Mouse (Mus musculus): Measurements from ENCODE around the gene Dars2. TPM values are rescaled to one million over a fixed set of nuclear protein-coding genes. Genes with fewer than 3 reads are reported as not detected.
A peak's percentile ranks its signal among the peaks of the same experiment; 100 is the strongest.
"Not testable (repeated sequence)": the region's sequence is repeated elsewhere in the genome, so short reads cannot be mapped to it uniquely, and the experiment has no call there.

Dars2 gene
- total RNA-seq, 2 experiments from 2014 or later = 22.6 to 24.0 TPM

GRCm38 (mm10) chr1:161035281-161035785 is 35.1 kb downstream of the Dars2 start:
- no peak for DNase-seq

- peak; percentile 97 for DNase-seq
These were observed 35.8 kb downstream of the Dars2 start, which contains the start of gene Zbtb37 for GRCm38 (mm10) chr1:161034435-161035280. Gene Zbtb37 (minus strand): TSS chr1:161034849.

GRCm38 (mm10) chr1:161033856-161034434 is 36.5 kb downstream of the Dars2 start:
- DNase-seq = no peak

- no peak for DNase-seq
These were observed 38.1 kb downstream of the Dars2 start for GRCm38 (mm10) chr1:161032345-161032744.

- no peak for DNase-seq
These were observed 38.6 kb downstream of the Dars2 start for GRCm38 (mm10) chr1:161031881-161032280.

- DNase-seq = no peak
These were observed 40.4 kb downstream of the Dars2 start for GRCm38 (mm10) chr1:161030058-161030457.

- DNase-seq = not testable (repeated sequence)
These were observed 42.0 kb downstream of the Dars2 start for GRCm38 (mm10) chr1:161028427-161028826.

- DNase-seq = no peak
These were observed 43.3 kb downstream of the Dars2 start for GRCm38 (mm10) chr1:161027196-161027595.

- DNase-seq = no peak
These were observed 44.8 kb downstream of the Dars2 start for GRCm38 (mm10) chr1:161025410-161026210.

- DNase-seq = no peak
These were observed 50.4 kb downstream of the Dars2 start for GRCm38 (mm10) chr1:161020051-161020450.

GRCm38 (mm10) chr1:161016378-161016777 is 54.1 kb downstream of the Dars2 start:
- DNase-seq = no peak

- DNase-seq = no peak
These were observed 60.0 kb downstream of the Dars2 start for GRCm38 (mm10) chr1:161010436-161010835.

- no peak for DNase-seq
These were observed 62.4 kb downstream of the Dars2 start for GRCm38 (mm10) chr1:161008038-161008437.

- DNase-seq = no peak
These were observed 64.0 kb downstream of the Dars2 start for GRCm38 (mm10) chr1:161006471-161006870.

- no peak for DNase-seq
These were observed 64.9 kb downstream of the Dars2 start for GRCm38 (mm10) chr1:161005526-161005925.

- no peak for DNase-seq
These were observed 65.5 kb downstream of the Dars2 start for GRCm38 (mm10) chr1:161004942-161005341.

- DNase-seq = no peak
These were observed 76.6 kb downstream of the Dars2 start for GRCm38 (mm10) chr1:160993851-160994250.

Other genes with a start within 250 kb of the Dars2 start
- gene Rc3h1, start 164.2 kb downstream of the Dars2 start, total RNA-seq (2021) = 10 to 100 TPM; 43.1 to 44.9 TPM
- gene Serpinc1, start 92.1 kb downstream of the Dars2 start, total RNA-seq (2021) = under 1 TPM; 0.20 to 0.65 TPM
- 10 to 100 TPM; 16.7 to 21.0 TPM for gene Zbtb37, start 35.8 kb downstream of the Dars2 start, total RNA-seq (2021)
- 1 to 10 TPM; 1.1 to 2.3 TPM for gene Cenpl, start 55 bp upstream of the Dars2 start, total RNA-seq (2021)
- 10 to 100 TPM; 17.8 to 18.9 TPM for gene Klhl20, start 60.9 kb upstream of the Dars2 start, total RNA-seq (2021)
- 10 to 100 TPM; 52.6 to 58.8 TPM for gene Ankrd45, start 72.0 kb upstream of the Dars2 start, total RNA-seq (2021)
- gene Tex50, start 88.7 kb upstream of the Dars2 start, total RNA-seq (2021) = not detected
- gene Prdx6, start 180.6 kb upstream of the Dars2 start, total RNA-seq (2021) = 100 to 1,000 TPM; 311 to 331 TPM